Mouse (Mus musculus): ENCODE results near the gene Gm813.
"Not testable (repeated sequence)": the region's sequence is repeated elsewhere in the genome, so short reads cannot be mapped to it uniquely, and the experiment has no call there.

Gene Gm813

DNA sequence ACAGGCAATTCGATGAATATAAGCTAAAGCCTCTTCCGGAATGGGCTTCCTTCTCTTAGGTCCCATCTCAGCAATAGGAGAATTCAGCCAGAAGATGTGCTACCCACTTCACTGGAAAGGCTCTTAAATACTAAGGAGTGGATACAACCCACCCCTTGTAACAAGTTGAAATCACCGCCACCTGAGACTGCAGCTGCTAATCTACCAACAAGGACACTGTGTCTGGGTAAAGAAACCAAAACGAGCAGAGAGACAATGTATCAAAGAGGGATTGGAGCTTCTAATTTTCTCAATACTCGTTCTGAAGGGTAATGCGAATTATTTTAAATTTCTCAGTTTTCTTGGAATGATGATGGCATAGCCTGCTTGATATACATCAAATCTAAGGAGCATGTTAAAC is at the start of gene Gm813:
Gene Gm813 (minus strand): TSS at position 101 of the 400 bp plus-strand sequence.
- DNase-seq (ENCODE audit: low spot score), result no peak

DNA sequence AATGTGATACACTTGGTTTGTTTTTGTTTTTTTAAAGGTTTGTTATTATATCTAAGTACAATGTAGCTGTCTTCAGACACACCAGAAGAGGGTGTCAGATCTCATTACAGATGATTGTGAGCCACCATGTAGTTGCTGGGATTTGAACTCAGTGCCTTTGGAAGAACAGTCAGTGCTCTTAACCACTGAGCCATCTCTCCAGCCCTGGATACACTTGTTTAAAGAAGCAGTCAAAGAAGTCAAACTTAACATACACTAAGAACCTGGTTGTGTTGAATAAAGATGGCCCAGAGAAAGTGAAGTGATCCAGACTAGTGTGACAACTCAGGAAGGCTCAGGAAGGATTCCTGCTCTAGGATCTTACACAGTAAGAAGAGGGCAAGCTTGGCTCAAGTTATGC is 48.4 kb upstream of the Gm813 start:
- DNase-seq (ENCODE audit: low spot score), result not testable (repeated sequence)

DNA sequence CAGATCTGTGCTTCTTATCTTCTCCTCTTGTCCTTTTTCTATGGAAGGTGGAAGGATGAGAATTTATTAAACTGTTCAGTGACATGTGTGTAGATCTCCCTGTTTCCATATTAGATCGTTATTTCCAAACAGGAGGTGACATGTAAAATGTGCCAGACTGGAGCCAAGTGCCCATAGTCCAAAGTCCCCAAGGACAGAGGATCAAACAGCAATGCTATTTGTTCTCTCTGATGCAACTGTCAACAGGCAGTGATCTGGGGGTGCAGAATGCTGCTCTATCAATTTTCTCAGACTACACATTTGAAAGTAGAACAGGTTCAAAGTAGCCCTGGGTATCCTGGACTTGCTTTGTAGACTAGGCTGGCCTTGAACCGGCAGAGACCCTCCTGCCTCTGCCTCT is 47.0 kb upstream of the Gm813 start:
- DNase-seq (ENCODE audit: low spot score), result no peak

DNA sequence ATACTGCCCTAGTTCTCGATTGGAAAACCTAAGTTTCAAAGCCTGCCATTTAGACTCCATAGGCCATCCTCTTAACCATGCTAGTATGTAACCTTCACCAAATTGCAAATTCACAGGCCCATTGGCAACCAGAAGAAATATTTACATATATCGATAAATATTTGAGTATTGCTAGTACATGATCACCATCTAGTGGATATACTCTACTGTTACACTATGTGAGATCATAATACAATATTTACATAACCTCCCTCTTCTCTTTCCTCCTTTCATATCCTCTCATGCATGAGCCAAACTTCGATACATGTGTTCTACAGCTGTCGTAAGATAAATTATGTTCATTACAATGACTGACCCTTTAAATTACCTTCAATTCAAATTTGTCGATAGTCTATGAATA is 46.2 kb upstream of the Gm813 start:
- DNase-seq (ENCODE audit: low spot score), result no peak

DNA sequence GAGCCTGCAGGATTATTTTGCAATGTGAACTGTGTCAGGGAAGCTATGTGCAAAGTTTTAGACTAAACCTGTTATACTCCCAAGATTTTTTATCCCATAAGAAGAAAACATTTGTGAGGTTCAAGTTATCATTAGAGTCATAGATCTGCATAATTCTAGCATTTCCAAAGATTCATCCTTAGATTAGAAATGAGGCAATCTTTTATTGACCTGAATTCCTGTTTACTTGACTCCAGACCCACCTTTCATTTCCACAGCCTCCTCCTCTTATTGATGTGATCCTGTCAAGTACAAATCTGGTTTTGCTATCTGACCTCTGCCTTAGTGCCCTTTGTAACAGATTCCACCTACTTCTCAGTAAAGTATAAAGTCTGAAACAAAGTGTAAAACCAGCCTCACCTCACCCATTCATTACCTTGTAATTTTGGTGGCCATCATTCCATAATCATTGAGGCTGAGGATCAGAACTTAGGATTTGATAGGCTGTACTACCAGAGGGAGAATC is 45.6 kb upstream of the Gm813 start:
- no peak for DNase-seq (ENCODE audit: low spot score)

DNA sequence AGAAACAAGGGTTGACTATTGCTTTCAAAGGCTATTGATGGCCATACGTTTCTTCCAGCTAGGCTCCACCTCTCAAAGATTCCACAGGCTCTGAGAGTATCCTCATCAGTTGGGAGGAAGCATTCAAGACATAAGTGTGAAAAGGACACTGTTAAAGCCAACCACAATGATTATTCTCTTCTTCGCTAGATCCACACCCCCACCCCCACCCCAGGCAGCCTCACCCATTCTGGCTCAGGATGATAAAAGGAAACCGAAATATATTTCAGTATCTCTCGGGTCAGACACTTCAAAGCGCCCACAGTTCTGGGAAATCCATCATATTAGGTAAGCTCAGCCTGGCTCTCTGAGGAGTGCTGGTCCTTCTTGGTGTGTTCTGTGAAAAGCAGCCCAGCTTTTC is 45.0 kb upstream of the Gm813 start:
- no peak for DNase-seq (ENCODE audit: low spot score)

DNA sequence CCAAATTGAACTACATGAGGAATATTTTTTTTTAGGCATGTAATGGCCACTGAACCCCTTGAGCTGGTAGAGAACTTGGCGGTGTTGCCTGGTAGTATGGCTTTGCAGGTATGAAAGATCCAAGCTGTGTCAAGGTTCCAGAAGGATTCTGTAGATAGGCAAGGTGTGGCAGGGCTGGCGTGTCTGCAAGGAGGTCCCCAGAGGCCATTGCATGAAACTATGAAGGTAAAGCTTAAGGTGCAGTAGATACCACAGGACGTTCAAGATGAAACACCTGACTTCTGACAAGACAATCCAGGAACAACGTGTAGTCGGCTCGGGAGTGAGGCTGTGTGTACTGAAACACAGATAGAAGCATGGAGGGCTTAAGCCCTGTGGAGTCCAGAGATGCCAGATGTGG is 41.9 kb upstream of the Gm813 start:
- DNase-seq (ENCODE audit: low spot score), result no peak

DNA sequence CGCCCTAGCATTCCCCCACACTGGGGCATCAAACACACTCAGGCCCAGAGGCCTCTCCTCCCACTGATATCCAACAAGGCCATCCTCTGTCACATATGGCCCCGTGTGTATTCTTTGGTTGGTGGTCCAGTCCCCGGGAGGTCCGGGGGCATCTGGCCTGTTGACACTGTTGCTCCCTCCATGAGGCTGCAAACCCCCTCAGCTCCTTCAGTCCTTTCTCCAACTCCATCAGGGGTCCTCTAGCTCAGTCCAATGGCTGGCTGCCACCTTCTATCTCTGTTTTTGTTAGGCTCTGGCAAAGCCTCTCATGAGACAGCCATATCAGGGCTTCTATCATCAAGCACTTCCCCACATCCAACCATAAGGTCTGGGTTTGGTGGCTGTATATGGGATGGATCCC is 39.7 kb upstream of the Gm813 start:
- no peak for DNase-seq (ENCODE audit: low spot score)

DNA sequence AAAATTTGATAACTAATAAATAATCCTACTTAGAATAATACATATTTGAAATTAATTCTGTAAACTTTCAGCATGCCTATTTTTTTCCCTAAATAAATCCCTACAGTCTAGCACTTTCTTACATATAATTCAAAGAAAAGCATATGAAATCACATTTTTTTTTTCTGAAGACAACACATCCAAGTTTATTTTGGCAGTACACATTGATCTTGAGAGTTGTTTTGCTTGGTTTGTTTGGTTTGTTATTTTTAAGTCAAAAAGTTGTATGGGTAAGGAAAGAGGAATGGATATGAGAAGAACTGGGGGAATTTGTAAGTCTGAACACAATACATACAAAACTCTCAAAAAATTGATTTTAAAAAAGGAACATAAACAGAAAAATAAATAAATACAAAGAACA is 39.0 kb upstream of the Gm813 start:
- no peak for DNase-seq (ENCODE audit: low spot score)

DNA sequence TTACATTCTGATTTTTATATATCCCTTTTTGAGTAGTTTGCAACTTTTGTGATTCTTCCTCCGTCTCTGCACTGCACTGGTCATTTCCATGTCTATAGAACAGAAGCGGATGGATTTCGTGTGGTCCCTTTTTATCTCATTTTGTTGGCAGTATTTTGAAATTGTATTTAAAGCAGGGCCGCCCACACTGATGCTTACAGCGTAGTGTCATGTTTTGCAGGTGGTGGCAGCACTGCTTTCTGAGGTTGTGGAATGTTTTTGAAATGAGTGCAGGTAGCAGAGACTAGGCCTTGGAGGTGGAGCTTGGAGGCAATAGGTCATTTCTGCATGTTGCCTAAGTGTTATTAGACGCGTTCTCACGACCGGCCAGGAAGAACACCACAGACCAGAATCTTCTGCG is 33.2 kb upstream of the Gm813 start:
- no peak for DNase-seq (ENCODE audit: low spot score)

DNA sequence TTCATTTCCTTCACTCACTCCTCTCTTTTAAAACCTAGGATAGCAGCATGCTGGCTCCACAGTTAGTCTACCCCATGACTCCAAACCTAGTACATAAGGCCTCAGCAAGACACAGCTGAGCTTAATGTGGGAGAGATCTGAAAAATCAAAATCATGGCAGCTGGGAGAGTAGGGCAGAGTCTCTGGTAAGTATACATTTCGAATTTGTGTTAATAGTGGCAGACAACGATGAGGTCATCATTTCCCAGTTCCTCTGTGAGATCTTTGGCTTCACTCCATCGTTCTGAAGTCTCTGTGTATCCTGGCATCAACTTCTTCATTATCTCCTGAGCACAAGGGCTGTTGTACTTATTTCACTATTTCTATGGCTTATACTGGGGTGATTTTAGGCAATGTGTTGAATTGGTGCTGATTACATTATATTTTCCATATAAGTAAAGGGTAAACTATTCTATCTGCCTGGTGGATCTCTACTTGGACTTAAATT is 22.0 kb upstream of the Gm813 start, which contains the start of gene E330017A01Rik:
Gene E330017A01Rik (minus strand): TSS at position 51 of the 487 bp plus-strand sequence.
- no peak for DNase-seq (ENCODE audit: low spot score)

DNA sequence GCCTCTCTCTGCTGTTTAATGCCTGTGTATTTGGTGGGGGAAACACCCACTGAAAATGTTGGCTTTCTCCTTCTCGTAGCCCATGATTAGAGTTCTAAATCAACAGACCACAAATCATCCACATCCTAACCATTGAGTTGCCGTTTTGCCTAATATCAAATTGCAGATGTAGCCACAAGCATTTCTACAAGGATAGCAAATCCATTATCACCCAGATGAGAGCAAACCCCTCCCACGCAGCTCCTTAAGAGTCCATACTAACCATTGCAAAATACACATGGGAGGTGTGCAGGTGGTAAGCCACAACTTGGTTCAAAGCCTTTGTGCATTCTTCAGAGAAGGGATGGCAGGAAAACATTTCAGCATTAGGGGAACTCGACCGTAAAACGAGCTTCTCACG is 21.2 kb upstream of the Gm813 start:
- DNase-seq (ENCODE audit: low spot score), result no peak

DNA sequence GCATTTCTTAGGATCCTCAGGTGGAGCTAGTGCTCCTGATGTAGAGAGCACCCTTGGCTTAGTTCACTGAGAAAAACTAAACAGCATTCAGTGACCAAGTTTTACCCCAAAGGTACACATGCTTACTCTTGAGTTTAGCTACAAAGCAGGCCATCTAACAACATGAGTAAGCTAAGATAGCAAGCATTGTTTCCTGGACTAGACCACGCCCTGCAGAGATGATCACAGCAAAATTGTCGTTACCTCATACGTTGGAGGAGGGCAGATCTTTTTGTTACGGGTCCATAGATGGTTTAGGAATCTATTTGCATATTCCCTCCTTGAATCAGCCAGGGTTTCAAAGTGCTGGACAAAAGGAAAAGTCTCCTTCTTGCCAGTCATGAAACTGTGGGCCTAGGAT is 20.7 kb upstream of the Gm813 start:
- no peak for DNase-seq (ENCODE audit: low spot score)

DNA sequence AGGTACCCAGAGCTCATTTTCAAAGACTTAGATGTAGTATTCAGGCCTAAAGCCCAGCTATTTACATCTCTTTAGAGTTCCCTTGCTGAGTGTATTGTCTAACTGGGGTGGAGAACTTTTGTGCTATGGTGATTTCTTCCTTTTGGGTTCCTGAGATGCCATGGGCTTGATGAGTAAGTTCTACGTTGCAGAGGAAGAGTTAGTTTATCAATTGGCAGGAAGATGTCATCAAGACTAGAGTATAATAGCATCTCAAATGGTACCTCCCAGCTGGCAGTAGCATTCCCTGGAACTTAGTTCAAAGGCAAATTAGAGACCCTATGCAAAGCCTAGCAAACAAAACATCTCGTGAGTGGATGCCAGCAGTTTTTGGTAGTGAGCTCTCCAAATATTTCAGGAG is 19.1 kb upstream of the Gm813 start:
- no peak for DNase-seq (ENCODE audit: low spot score)

DNA sequence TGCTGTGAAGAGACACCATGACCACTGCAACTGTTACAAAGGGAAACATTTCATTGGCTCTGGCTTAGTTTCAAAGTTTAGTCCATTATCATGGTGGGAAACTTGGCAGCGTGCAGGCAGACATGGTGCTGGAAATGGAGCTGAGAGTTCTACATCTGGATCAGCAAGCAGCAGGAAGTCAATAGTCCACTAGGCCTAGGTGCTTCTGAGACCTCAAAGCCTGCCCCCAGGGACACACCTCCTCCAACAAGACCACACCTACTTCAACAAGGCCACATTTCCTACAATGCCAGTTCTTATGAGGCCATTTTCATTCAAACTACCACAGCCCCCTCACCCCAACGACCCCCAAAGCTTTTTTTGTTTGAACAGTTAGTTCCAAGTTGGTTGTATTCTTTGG is 13.0 kb upstream of the Gm813 start:
- no peak for DNase-seq (ENCODE audit: low spot score)

DNA sequence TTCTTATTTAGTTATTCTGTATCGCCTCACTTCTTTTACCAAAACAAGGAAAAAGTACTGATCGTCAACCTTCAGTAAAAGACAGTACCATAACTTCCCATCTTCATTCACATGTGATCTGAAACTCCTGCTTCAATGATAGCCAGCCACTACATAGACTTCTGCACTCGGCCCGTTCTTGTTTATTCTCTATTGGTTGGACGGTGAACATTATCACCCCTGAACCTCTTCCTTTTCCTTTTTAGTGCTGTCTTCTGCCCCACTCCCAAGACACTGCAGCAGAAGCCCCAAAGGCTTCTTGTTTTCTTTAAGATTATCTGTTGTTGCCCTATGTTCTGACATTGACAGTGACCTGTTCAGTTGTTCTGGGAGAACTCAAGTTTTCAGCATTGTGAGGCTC is 12.2 kb upstream of the Gm813 start:
- no peak for DNase-seq (ENCODE audit: low spot score)

DNA sequence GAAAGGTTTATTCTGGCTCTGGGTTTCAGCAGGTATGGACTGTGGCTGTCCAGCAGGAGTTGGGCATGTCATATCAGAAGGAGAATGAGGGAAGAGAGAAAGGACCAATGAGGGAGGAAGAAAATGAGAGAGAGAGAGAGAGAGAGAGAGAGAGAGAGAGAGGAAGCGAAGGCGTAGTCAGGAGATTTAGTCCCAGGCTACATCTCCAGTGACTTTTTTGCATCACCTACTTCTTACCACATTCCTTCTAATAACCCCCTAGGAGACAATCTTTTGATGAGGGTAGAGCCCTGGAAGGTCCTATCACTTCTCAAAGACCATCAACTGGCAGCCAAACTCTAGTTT is 11.5 kb upstream of the Gm813 start:
- no peak for DNase-seq (ENCODE audit: low spot score)

DNA sequence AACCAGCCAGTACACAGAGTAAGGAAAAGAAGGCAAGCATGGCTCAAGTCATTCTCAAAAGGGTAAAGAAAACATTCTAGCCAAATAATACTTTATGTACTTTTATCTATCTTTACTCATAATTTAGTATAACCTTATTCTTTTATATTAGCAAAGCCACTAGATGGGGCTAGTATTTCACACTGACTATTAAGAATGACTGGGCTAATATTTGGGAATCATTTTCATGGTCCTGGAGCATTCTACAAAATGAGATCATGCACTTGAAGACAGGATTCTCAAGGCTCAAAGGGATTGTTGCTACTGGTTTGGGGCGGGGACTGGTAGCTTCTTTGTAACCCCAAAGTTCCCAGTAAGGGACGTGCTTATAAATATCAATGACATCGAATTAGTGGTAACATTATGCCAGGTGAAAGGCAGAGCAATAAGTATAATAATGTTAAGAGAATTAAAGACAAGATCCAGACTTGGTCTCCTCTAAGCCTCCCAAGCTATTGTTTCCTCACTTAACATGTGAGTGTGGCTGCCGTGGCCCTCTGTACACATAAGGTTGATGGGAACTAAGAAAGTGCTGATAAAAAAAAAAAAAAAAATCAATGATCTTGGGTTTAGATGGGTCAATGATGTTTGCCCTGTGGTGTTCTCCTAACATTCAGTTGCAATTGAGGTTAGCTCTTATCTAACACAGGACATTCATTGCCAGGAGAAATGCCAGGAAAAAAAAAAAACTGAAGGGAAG is 11.0 kb upstream of the Gm813 start:
- no peak for DNase-seq (ENCODE audit: low spot score)

DNA sequence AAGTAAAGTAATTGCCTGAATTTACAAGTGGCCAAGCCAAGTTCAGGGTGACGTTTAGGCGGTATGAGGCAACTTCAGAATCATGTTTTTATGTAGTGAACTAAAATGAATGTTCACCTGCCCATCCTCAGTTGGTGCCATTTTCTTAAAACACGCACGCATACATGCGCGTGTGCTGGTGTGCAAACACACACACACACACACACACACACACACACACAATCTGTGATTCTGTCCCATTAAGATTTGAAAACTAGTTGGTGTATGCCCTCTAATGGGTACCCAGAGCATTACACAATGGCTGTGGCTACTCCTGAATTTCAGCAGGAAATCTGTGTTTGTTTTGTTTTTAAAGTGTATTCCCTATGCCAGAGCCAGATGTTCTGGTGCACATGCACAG is 7.2 kb upstream of the Gm813 start:
- peak; percentile 10 for DNase-seq (ENCODE audit: low spot score)

DNA sequence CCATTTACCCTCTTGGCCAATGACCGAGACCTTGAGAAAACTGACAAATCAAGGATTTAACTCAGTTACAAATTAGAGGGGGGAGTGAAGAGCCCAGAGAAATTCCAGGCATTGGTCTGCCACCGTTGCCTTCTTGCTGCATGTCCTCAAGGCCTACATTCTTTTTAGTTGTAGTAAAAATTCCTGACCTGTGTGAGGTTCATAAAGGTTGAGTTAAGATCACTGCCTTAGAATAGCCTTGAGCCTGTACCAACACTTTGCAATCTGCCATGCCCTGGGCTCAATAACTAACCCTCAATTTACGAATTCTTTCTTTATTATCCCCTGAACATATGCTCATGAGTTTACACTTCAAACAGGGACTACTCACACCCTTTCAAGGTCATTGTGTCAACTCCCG is 6.3 kb upstream of the Gm813 start:
- DNase-seq (ENCODE audit: low spot score), result no peak

DNA sequence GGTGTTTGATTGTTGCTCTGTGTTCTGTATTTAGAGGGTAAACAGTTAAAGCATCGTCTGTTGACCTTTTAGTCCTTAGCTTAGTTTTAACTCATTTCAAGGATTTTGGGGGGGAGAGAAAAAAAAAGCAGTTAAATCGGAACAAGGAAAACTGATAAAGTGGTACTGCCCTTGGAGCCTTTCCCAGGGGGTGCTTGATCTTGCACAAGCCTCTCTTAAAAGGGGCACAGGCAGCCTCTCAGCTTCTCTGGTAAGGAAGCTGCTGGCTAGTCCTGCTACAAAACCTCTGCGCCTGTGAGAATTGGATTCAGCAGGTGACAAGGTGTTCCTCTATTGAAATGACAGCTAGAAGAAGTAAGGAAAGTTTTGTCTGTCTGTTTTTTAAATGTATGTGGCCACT is 5.6 kb upstream of the Gm813 start:
- DNase-seq (ENCODE audit: low spot score), result no peak

DNA sequence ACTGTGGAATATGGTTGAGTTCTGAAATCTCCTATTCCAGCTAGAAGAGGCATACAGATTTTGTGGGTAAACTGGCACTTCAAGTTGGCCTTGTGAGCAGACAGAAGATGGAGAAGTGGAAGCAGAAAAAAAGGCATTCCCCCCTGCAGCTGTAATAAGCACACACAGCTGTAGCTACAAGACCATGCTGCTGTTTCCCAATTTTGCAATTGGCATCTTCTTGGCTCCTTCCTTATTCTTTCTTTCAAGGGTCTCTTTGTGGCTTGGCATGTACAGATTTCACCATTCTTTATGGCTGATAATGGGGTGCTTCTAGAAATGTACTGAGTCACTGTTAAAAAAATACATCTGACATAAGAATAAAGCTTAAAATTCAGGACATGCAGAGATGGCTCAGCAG is 568 bp upstream of the Gm813 start:
- no peak for DNase-seq (ENCODE audit: low spot score)

DNA sequence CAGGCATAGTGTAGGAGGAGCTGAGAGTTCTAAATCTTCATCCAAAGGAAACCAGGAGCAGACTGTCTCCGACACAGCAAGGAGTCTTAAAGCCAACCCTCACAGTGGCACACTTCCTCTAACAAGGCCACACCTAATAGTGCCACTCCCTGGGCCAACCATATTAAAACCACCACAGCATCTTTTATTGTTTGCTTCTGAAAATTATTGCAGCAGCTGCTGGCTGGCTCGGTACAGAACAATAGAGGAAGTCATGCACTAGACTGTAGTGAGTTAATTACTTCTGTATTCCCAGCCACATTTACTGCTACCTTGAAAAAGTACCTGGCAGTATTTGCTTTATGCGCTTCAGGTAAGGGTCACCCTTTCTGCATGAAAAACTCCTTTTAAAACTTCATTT is 3.8 kb downstream of the Gm813 start:
- no peak for DNase-seq (ENCODE audit: low spot score)

DNA sequence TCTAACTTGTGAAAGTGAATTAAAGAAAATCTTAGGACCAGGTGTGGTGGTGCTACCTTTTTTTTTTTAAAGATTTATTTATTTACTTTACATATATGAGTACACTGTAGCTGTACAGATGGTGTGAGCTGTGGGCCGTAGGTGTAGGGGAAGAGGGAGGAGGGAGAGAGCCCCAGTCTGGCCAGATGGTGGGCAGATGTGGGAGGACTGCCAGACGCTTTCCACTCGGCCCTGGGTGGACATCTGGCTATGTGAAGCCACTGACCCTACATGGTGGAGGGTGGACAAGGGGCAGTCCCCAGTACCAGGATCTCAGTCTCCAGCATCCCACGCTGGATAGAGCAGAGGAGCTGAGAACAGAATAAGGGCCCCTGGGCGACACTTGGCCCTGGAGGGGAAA is 9.7 kb downstream of the Gm813 start:
- DNase-seq (ENCODE audit: low spot score), result no peak

All from left cerebral cortex, adult 11 months (tissue).